Mouse (Mus musculus): ENCODE data around the gene Tbx2.

The Tbx2 gene

GRCm38 (mm10) chr11:85827342-85827741, 5.0 kb upstream of the Tbx2 start:
- DNase-seq: peak in 1 of 2 experiments; percentile 45

DNA sequence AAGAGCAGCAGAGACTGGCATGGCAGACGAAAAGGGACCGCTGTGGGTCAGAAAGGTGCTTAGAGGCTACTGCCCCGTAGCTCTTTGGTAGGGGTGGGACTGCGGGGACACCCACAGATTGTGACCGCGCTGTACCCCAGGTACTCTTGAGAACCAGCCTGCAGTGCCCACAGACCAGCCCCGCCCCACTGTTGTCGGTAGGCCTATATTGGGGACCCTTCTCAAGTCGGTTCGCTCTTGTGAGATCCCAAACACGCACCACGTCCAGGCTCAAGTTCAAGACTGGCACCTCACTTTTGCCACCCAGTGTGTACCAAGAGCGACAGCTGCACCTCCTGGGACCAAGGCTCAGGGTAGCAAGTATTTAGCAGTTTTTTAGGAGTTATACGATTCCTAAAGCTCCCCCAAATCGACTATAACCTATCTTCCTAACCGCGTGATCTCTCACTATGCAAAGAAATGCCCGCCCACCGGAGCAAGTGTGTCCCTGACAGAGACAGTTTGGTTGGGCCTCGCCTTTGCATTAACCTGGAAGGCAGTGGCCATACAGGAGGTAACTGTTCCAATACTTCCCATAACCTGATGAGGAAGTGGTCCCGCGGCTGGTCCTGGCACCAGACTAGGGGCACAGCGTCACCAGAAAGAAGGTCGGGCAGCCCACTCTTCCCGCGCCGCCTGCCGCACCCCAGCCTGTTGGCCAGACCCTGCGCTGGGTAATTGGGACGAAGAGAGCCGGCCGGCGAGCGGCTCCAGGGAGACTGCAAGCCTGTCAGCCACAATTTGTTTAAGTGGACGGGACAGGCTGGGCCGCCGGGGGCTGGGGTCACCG, 3.4 kb upstream of the Tbx2 start:
- peak; percentile 40 to 60 for DNase-seq

- DNase-seq: peak; percentile 65 to 86
These were observed 2.6 kb upstream of the Tbx2 start for GRCm38 (mm10) chr11:85829520-85830440.

- DNase-seq: peak; percentile 69 to 76
These were observed 1.4 kb upstream of the Tbx2 start for GRCm38 (mm10) chr11:85830901-85831341.

- peak; percentile 47 to 55 for DNase-seq
These were observed 608 bp upstream of the Tbx2 start for GRCm38 (mm10) chr11:85831656-85832230.

DNA sequence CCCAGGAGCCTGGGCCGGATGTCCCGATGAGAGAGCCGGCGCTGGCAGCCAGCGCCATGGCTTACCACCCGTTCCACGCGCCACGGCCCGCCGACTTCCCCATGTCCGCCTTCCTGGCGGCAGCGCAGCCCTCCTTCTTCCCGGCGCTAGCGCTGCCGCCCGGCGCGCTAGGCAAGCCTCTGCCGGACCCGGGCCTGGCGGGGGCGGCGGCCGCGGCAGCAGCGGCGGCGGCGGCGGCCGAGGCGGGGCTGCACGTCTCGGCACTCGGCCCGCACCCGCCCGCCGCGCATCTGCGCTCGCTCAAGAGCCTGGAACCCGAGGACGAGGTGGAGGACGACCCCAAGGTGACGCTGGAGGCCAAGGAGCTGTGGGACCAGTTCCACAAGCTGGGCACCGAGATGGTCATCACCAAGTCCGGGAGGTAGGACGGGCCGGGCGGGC, 750 bp downstream of the Tbx2 start:
- DNase-seq: peak; percentile 47 to 70

DNA sequence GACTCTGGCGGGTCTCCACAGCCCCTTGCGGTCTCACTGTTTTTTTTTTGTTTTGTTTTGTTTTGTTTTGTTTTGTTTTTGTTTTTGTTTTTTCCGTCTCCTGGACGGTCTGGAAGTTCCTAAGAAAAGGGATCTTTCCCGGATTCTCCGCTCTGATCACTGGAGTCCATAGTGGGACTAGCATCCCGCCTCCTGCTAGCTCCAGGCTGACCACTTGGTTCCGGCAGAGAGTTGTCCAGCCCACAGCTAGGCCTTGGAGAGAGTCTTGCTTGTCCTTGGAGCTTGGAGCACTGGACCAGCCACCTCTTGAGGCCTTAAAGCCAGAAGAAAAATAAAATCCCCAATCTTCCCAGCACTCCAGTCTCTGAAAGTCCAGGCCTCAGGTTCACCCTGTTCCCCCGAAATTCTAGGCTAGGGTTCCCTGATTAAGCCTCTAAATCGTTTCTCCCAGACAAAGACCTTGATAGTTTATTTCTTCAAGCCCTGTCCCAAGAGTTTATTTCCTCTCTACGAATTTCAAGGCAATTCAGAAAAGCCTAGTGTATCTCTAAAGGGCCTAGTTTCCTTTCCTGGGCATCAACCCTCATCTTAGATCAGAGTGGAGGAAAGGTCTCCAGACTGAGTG, 1.5 kb downstream of the Tbx2 start:
- DNase-seq: peak; percentile 38 to 43

DNA sequence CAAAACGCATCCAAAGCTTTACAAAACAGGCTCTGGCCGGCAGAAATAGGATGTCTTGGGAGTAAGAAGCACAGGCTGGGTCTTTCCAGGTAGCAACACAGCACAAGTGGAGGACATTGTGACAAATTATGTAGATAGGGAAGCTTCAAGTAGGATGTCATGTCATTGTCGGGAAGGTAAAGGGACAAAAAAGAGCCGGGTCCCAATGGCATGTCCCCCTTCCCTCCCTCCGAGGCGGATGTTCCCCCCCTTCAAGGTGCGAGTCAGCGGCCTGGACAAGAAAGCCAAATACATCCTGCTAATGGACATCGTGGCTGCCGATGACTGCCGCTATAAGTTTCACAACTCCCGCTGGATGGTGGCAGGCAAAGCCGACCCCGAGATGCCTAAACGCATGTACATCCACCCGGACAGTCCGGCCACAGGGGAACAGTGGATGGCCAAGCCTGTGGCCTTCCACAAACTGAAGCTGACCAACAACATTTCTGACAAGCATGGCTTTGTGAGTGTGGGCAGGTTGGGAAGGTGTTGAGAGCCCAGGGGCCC, 2.1 kb downstream of the Tbx2 start:
- DNase-seq: peak; percentile 43 to 51

GRCm38 (mm10) chr11:85835001-85835752, 2.8 kb downstream of the Tbx2 start:
- DNase-seq: no peak

- peak; percentile 29 to 32 for DNase-seq
These were observed 3.6 kb downstream of the Tbx2 start for GRCm38 (mm10) chr11:85835753-85836522.

DNA sequence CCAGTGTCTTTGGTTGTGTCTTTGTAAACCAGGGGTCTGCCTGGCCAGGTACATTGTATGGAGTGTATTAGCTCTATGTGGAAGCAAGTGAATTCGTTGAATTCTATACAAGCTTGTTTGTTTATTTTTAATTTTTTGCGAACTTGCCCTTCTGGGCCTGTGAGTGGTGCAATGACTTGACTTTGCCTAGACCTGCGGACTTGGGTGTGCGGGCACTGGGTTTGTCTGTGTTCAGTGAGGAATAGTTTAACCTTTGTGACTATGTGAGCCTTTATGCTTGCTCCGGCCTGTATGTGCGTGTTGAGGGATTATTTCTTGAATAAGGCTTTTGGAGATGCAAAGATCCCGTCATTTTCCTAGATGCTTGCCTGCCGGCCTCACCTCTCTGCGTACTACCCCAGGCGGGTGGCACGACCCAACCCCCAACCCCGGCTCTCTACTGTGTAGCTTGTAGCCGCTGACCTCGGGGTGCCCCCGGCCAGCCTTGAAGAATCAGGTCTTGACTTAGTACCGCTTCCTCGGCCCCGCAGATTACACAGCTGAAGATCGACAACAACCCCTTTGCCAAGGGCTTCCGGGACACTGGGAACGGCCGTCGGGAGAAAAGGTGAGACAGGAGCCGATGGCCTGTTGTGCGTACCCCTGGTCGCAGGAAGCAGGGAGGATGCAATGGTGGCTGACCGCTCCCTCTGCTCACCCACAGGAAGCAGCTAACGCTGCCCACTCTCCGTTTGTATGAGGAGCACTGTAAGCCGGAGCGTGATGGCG, 4.4 kb downstream of the Tbx2 start:
- peak; percentile 51 to 59 for DNase-seq

DNA sequence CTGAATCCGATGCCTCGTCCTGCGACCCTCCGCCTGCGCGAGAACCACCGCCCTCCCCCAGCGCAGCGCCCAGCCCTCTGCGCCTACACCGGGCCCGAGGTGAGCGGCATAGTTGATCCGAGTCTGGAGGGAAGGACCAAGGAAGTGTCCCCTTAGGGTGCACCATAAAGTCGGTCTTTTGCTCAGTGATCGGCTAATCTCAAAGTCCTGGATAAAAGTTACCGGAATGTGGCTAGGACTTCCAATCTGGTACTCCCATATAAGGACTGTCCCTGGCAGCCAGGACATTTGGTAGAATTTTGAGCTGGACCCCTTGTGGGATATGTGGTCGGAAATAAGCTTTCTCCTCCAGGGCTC, 4.9 kb downstream of the Tbx2 start:
- DNase-seq: no peak

GRCm38 (mm10) chr11:85837648-85838423, 5.5 kb downstream of the Tbx2 start:
- peak; percentile 49 to 60 for DNase-seq

DNA sequence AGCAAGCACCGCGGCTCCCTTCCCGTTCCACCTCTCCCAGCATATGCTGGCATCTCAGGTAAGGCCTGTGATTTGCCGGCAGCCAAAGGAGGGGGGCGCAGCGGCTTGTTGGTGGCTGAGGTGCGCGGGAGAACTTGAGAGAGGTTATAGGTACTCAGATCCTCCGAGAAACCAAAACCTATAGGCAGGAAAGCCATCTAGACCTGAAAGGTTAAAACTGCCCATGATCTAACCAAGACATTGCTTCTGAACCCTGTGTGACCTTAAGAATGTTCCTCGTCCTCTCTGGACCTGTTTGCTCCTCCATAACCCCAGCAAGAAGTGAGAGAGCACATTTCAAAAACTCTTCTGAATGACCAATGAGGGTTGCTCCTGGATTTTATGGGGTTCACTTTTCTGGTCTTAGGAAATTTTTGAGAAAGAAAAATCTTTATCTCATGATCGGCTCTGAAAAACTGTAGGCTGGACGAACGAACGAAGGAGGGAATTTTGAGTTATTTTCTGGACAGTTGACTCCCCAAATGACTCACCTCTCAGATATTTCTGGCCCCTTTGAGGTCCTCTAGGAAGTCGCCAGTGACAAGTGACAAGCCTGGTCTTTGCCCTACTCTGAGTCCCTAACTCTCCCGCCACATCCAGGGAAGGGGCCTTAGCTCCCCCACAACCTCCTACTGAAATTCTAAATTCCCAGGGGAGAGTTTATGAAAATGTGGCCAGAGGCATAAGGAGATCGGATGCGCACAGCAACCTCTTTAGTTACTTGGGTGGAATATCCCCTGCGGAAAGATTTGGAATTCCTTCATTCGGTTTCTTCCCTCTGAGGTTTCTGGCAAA, 6.3 kb downstream of the Tbx2 start:
- DNase-seq: no peak

GRCm38 (mm10) chr11:85839258-85840030, 7.1 kb downstream of the Tbx2 start:
- DNase-seq: peak in 1 of 2 experiments; percentile 18

- DNase-seq: peak; percentile 30 to 39
These were observed 7.9 kb downstream of the Tbx2 start for GRCm38 (mm10) chr11:85840031-85840802.

DNA sequence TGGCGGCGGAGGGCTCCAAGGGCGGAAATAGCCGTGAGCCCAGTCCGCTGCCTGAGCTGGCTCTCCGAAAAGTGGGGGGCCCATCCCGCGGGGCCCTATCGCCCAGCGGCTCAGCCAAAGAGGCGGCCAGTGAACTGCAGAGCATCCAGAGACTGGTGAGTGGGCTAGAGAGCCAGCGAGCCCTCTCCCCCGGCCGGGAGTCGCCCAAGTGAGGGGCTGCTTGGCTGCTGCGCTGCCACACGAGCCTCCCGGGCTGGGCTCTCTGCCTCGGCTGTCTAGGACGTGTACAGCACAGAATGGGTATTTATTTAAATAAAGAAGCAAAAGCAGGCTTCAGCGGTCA, 8.4 kb downstream of the Tbx2 start:
- peak; percentile 24 to 41 for DNase-seq
